Mouse (Mus musculus) bone marrow macrophage, adult 2 months (primary cell): ENCODE measurements at regions not wholly inside any gene's neighbourhood (a gene's known extent, or its start where the extent isn't known, plus 50 kb on each side); places are given as distances from the start of the nearest gene placed in this dataset.

Experiments used
- CTCF ChIP-seq: IDR thresholded peaks from 2 replicates; pipeline ENCODE4 v1.5.1; 2012; ENCODE audit warnings: low read depth, mild to moderate bottlenecking, low read length, moderate library complexity
- POLR2A ChIP-seq: IDR thresholded peaks from 2 replicates; pipeline ENCODE4 v1.6.1; 2012; ENCODE audit warnings: mild to moderate bottlenecking, low read depth, low read length, borderline replicate concordance

DNA sequence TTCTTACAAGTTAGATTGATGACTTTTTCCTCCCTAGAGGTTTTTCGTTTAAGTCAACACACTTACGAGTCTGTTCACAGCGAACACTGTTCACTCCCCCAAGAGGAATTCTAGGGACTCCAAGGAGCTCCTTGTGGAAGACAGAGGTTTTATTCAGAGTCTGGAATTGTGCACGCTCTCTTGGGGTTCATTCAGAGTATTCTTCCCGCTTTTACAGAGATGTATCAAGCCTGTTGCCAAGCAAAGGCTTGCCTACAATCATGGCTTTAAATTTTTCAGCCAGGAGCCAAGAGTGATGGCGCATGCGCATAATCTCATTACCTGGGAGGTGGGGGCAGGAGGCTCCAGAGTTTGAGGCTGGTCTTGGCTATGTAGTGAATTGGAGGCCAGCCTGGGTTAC, 119.4 kb downstream of the Sptssa start:
- no peak for TF ChIP-seq CTCF
- no peak for TF ChIP-seq POLR2A
